Mouse (Mus musculus) heart, embryonic 15.5 days (tissue): ENCODE data around the gene Scaf11. TPM values are rescaled to one million over a fixed set of nuclear protein-coding genes. Genes with fewer than 3 reads are reported as not detected.

Experiments used
- ATAC-seq: fragments of 200-750 bp; cut with Nextera tagmentation; replicated peaks from 2 replicates; pipeline ENCODE4 v1.8.0; 2017; ENCODE audit warnings: low read depth, moderate TSS enrichment; ENCODE audit not compliant: insufficient number of reproducible peaks, insufficient read depth, low FRiP score
- H3K27ac ChIP-seq: fragments of 300-500 bp; sonication (generic); 2 replicates; pipeline ENCODE4 v1.5.1; 2015; ENCODE audit warnings: mild to moderate bottlenecking, inconsistent platforms
- H3K27me3 ChIP-seq: fragments of 300-500 bp; sonication (generic); 2 replicates; pipeline ENCODE4 v1.6.1; 2015; ENCODE audit warnings: inconsistent platforms
- H3K36me3 ChIP-seq: fragments of 300-500 bp; sonication (generic); 2 replicates; pipeline ENCODE4 v1.6.1; 2015; ENCODE audit warnings: mild to moderate bottlenecking, inconsistent platforms
- H3K4me1 ChIP-seq: fragments of 300-500 bp; sonication (generic); replicated peaks from 2 replicates; pipeline ENCODE4 v1.6.1; 2015; ENCODE audit warnings: inconsistent platforms
- H3K4me2 ChIP-seq: fragments of 300-500 bp; sonication (generic); 2 replicates; pipeline ENCODE4 v1.6.1; 2015; ENCODE audit warnings: inconsistent platforms, mild to moderate bottlenecking, moderate library complexity
- H3K4me3 ChIP-seq: fragments of 300-500 bp; sonication (generic); 2 replicates; pipeline ENCODE4 v1.5.1; 2015; ENCODE audit warnings: mild to moderate bottlenecking, inconsistent platforms
- H3K9ac ChIP-seq: fragments of 300-500 bp; sonication (generic); 2 replicates; pipeline ENCODE4 v1.6.1; 2015; ENCODE audit warnings: mild to moderate bottlenecking, inconsistent platforms
- H3K9me3 ChIP-seq: fragments of 300-500 bp; sonication (generic); replicated peaks from 2 replicates; pipeline ENCODE4 v1.6.1; 2016; ENCODE audit warnings: inconsistent platforms
- WGBS: fragments of 180-500 bp; shearing (Covaris S2); methylation state at CpG from one replicate; pipeline ENCODE4 v1.1.7; 2015; ENCODE audit warnings: mixed read lengths; 5-methylcytosine and 5-hydroxymethylcytosine counted together
- polyA plus RNA-seq: library from polyadenylated mRNA; unstranded; fragments of >200 nt; fragmentation: Nextera tagmentation; extraction: Ambion mirVana; gene quantifications from 2 replicates; pipeline ENCODE4 v1.2.1, GENCODE M21; 2015

Gene Scaf11
- polyA plus RNA-seq, 1 experiment from 2014 or later: 55.1 TPM

DNA sequence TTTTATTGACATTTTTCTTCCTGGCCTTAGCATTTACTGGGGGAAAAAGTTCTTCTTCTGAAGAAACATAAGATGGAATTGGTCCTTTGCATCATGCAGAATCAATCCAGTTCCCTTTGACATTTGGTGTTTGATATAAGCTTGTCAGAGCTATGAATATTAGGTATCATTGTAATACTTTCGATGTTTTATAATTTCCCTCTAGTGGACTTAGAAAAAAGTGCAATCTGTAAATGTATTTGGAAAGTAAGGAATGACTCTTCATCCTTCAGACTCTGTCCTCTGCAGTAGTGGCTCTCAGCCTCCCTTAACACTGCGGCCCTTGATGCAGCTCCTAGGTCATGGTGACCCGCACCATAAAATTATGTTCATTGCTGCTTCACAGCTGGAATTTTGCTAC, 67.8 kb downstream of the Scaf11 start:
- H3K36me3 ChIP-seq: peaks cover 60% of the 10 kb centered on the region
- WGBS: 95% methylated on average over 3 of the region's 3 CpGs
- H3K4me3 ChIP-seq: no peak overlapping the region
- H3K9ac ChIP-seq: no peak overlapping the region
- no peaks in the 10 kb centered on the region for H3K27me3 ChIP-seq
- H3K9me3 ChIP-seq: no peaks in the 10 kb centered on the region
- H3K27ac ChIP-seq: no peak overlapping the region
- no peak for ATAC-seq
- H3K4me1 ChIP-seq: peaks cover 11% of the 10 kb centered on the region; the same call in 1 of the 2 replicates
- no peak overlapping the region for H3K4me2 ChIP-seq

- H3K9me3 ChIP-seq: no peaks in the 10 kb centered on the region
- no peaks in the 10 kb centered on the region for H3K27me3 ChIP-seq
- H3K4me1 ChIP-seq: peaks cover 11% of the 10 kb centered on the region; the same call in 1 of the 2 replicates
- peaks cover 38% of the 10 kb centered on the region for H3K36me3 ChIP-seq
- no peak overlapping the region for H3K4me2 ChIP-seq
- H3K4me3 ChIP-seq: no peak overlapping the region
- ATAC-seq: 0 out of 2 replicates have a peak, but pooled peaks have one; percentile 22
- 63% methylated on average over 1 of the region's 1 CpGs for WGBS
- H3K27ac ChIP-seq: peak overlapping the region; percentile 58
- no peak overlapping the region for H3K9ac ChIP-seq
Observed at GRCm38 (mm10) chr15:96388565-96388964, 72.1 kb downstream of the Scaf11 start.

GRCm38 (mm10) chr15:96382223-96382622, 78.4 kb downstream of the Scaf11 start:
- no peak for ATAC-seq
- WGBS: 80% methylated on average over 11 of the region's 11 CpGs
- Histone ChIP-seq H3K9me3 (no peaks in the 10 kb centered on the region), H3K9ac (no peak overlapping the region), H3K27me3 (no peaks in the 10 kb centered on the region), H3K27ac (no peak overlapping the region), H3K36me3 (peaks cover 44% of the 10 kb centered on the region), H3K4me1 (peaks cover 2% of the 10 kb centered on the region; the same call in 1 of the 2 replicates), H3K4me3 (no peak overlapping the region), H3K4me2 (no peak overlapping the region)

DNA sequence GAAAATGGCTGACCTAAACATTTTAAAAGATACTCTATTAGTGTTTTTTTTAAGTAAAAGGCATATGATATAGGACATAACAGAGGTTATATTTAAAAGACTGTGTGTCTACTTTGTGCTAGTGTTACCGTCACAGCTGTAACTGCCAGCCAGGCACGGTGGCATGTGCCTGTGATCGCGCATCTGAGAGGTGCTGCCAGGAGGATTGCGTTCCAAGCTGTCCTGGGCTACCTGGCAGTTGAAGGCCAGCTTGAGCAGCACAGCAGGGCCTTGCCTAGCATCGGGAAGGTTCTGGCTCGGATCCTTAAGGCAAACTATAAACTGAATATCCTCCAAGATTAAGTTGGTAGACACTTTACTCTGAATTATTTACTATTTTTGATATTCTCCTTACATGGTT, 82.9 kb downstream of the Scaf11 start:
- H3K9ac ChIP-seq: no peak overlapping the region
- no peak overlapping the region for H3K4me2 ChIP-seq
- H3K27ac ChIP-seq: no peak overlapping the region
- H3K36me3 ChIP-seq: peaks cover 28% of the 10 kb centered on the region
- no peak for ATAC-seq
- 89% methylated on average over 7 of the region's 7 CpGs for WGBS
- H3K4me3 ChIP-seq: no peak overlapping the region
- peaks cover 4% of the 10 kb centered on the region; the same call in 1 of the 2 replicates for H3K4me1 ChIP-seq
- H3K27me3 ChIP-seq: no peaks in the 10 kb centered on the region
- no peaks in the 10 kb centered on the region for H3K9me3 ChIP-seq

DNA sequence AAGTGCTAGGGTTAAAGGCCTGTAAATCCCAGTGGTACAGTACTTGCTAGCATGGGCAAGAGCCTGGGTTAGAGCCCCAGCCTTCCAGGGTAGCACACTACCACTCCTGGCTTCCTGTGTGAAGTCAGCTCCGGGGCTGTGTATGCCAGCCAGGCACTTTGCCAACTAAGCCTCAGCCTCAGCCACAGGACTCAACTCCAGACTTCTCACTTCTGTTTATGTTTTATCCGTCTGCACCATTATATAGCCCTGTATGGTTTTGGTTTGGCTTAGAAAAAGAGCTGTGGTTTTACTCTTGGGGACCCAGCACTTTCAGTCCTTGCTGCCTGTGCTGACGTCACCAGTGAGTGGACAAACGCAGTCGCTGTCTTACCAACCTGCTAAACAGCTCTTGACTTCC, 83.4 kb downstream of the Scaf11 start:
- ATAC-seq: no peak; the same call in 1 of the 2 replicates
- Histone ChIP-seq H3K9me3 (no peaks in the 10 kb centered on the region), H3K4me3 (no peak overlapping the region), H3K27me3 (no peaks in the 10 kb centered on the region), H3K9ac (no peak overlapping the region), H3K27ac (no peak overlapping the region), H3K4me2 (no peak overlapping the region), H3K4me1 (peaks cover 4% of the 10 kb centered on the region; the same call in 1 of the 2 replicates), H3K36me3 (peaks cover 29% of the 10 kb centered on the region)
- 65% methylated on average over 5 of the region's 5 CpGs for WGBS

GRCm38 (mm10) chr15:96376214-96376613, 84.4 kb downstream of the Scaf11 start:
- no peak for ATAC-seq
- no peak overlapping the region for H3K4me2 ChIP-seq
- whole genome bisulfite sequencing: 95% methylated on average over 2 of the region's 2 CpGs
- H3K36me3 ChIP-seq: peaks cover 37% of the 10 kb centered on the region
- H3K9me3 ChIP-seq: no peaks in the 10 kb centered on the region
- H3K27me3 ChIP-seq: no peaks in the 10 kb centered on the region
- H3K4me1 ChIP-seq: peaks cover 4% of the 10 kb centered on the region; the same call in 1 of the 2 replicates
- H3K9ac ChIP-seq: no peak overlapping the region
- no peak overlapping the region for H3K4me3 ChIP-seq
- no peak overlapping the region for H3K27ac ChIP-seq

GRCm38 (mm10) chr15:96373161-96373560, 87.5 kb downstream of the Scaf11 start:
- WGBS: 79% methylated on average over 5 of the region's 5 CpGs
- no peak overlapping the region for H3K4me2 ChIP-seq
- H3K9me3 ChIP-seq: no peaks in the 10 kb centered on the region
- no peak overlapping the region for H3K9ac ChIP-seq
- H3K4me3 ChIP-seq: no peak overlapping the region
- no peaks in the 10 kb centered on the region for H3K27me3 ChIP-seq
- ATAC-seq: no peak
- H3K4me1 ChIP-seq: peaks cover 4% of the 10 kb centered on the region; the same call in 1 of the 2 replicates
- peaks cover 49% of the 10 kb centered on the region for H3K36me3 ChIP-seq
- H3K27ac ChIP-seq: no peak overlapping the region

DNA sequence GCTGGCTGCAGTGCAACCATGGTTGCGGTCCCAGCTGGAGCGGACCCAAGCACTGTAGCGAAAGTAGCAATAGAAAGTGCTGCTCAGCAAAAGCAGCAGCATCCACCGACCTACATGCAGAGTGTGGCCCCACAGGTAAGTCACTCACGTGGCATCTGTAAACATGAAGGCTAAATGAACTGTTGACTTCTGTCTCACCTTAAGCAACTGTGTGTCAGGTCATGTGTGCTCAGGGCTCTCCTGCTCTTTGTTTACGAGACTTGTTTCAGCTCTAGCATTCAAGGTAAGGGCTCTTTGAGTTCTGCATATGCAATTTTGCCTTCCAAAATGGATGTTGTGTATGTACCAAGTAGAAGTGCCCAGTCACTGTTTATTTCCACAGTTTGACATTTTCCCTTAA, 88.0 kb downstream of the Scaf11 start:
- Histone ChIP-seq H3K9me3 (no peaks in the 10 kb centered on the region), H3K27ac (no peak overlapping the region), H3K4me1 (peaks cover 4% of the 10 kb centered on the region; the same call in 1 of the 2 replicates), H3K36me3 (peaks cover 54% of the 10 kb centered on the region), H3K4me2 (no peak overlapping the region), H3K27me3 (no peaks in the 10 kb centered on the region), H3K9ac (no peak overlapping the region), H3K4me3 (no peak overlapping the region)
- ATAC-seq: no peak
- 94% methylated on average over 6 of the region's 6 CpGs for WGBS

DNA sequence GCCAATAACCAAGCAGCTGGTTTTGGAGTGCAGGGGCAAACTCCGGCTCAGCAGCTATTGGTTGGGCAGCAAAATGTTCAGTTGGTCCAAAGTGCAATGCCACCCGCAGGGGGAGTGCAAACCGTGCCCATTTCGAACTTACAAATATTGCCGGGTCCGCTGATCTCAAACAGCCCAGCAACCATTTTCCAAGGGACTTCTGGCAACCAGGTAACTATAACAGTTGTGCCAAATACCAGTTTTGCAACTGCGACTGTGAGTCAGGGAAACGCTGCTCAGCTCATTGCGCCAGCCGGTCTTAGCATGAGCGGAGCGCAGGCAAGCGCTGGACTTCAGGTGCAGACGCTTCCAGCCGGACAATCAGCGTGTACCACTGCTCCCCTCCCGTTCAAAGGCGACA, 89.3 kb downstream of the Scaf11 start:
- H3K36me3 ChIP-seq: peaks cover 59% of the 10 kb centered on the region
- no peak overlapping the region for H3K4me2 ChIP-seq
- ATAC-seq: no peak
- no peaks in the 10 kb centered on the region for H3K4me1 ChIP-seq
- H3K27me3 ChIP-seq: no peaks in the 10 kb centered on the region
- H3K9me3 ChIP-seq: no peaks in the 10 kb centered on the region
- H3K9ac ChIP-seq: no peak overlapping the region
- WGBS: 94% methylated on average over 18 of the region's 18 CpGs
- no peak overlapping the region for H3K27ac ChIP-seq
- no peak overlapping the region for H3K4me3 ChIP-seq

- Histone ChIP-seq H3K27me3 (no peaks in the 10 kb centered on the region), H3K36me3 (peaks cover 78% of the 10 kb centered on the region), H3K4me1 (no peaks in the 10 kb centered on the region), H3K4me3 (no peak overlapping the region), H3K9ac (no peak overlapping the region), H3K27ac (no peak overlapping the region), H3K4me2 (no peak overlapping the region), H3K9me3 (no peaks in the 10 kb centered on the region)
- WGBS: 73% methylated on average over 11 of the region's 11 CpGs
- ATAC-seq: no peak
Observed at GRCm38 (mm10) chr15:96366176-96366963, 94.3 kb downstream of the Scaf11 start.

- no peak for ATAC-seq
- 70% methylated on average over 3 of the region's 3 CpGs for WGBS
- H3K36me3 ChIP-seq: peaks cover 68% of the 10 kb centered on the region
- H3K9me3 ChIP-seq: no peaks in the 10 kb centered on the region
- H3K27me3 ChIP-seq: no peaks in the 10 kb centered on the region
- no peak overlapping the region for H3K4me3 ChIP-seq
- no peaks in the 10 kb centered on the region for H3K4me1 ChIP-seq
- no peak overlapping the region for H3K27ac ChIP-seq
- H3K4me2 ChIP-seq: no peak overlapping the region
- H3K9ac ChIP-seq: no peak overlapping the region
Observed at GRCm38 (mm10) chr15:96365351-96365750, 95.3 kb downstream of the Scaf11 start.
